Comparison of ENCODE assay signal across 7 mouse cellular contexts in genomic region chr16:95811092-95811491, GRCm38 (mm10).
DNase-seq lines count a peak whose midpoint lies in the region; ATAC-seq and TF ChIP-seq lines count a peak whose summit lies in the region.

No protein-coding gene starts in this region.

- no peaks in the 10 kb centered on the region for H3K4me1 ChIP-seq in midbrain, embryonic 14.5 days (ENCODE audit: control insufficient read depth, insufficient read depth, low read length)
- H3K4me1 ChIP-seq in midbrain, embryonic 11.5 days (ENCODE audit: control insufficient read depth, insufficient read depth, low read length), result no peaks in the 10 kb centered on the region
- peaks cover 4% of the 10 kb centered on the region; the same call in 1 of the 2 replicates for H3K4me1 ChIP-seq in heart, postnatal 0 days (ENCODE audit: control insufficient read depth, insufficient read depth)
- H3K4me1 ChIP-seq in lung, postnatal 0 days (ENCODE audit: insufficient read depth, low read depth, low read length), result no peaks in the 10 kb centered on the region

- TF ChIP-seq EP300 in heart, postnatal 0 days (IDR thresholded peaks at IDR 0.05; ENCODE audit: low read depth), result no peak
- TF ChIP-seq EP300 in lung, postnatal 0 days (IDR thresholded peaks at IDR 0.05), result no peak

- H3K9me3 ChIP-seq in midbrain, embryonic 14.5 days (ENCODE audit: control insufficient read depth, low read length), result no peaks in the 10 kb centered on the region
- H3K9me3 ChIP-seq in midbrain, embryonic 11.5 days (ENCODE audit: control insufficient read depth, low read length), result no peaks in the 10 kb centered on the region
- no peaks in the 10 kb centered on the region for H3K9me3 ChIP-seq in heart, postnatal 0 days (replicated peaks; ENCODE audit: control insufficient read depth, low read length)
- no peaks in the 10 kb centered on the region for H3K9me3 ChIP-seq in lung, postnatal 0 days (ENCODE audit: low read length)

- no peak overlapping the region for H3K27ac ChIP-seq in midbrain, embryonic 14.5 days (replicated peaks; ENCODE audit: low read depth, low read length)
- H3K27ac ChIP-seq in midbrain, embryonic 11.5 days (ENCODE audit: low read depth, low read length), result no peak overlapping the region
- H3K27ac ChIP-seq in heart, postnatal 0 days (ENCODE audit: low read depth), result peak overlapping the region; percentile 39; the same call in 1 of the 2 replicates
- H3K27ac ChIP-seq in lung, postnatal 0 days (ENCODE audit: low read length), result no peak overlapping the region

- peak; percentile 32 for DNase-seq in midbrain, embryonic 14.5 days
- DNase-seq in midbrain, embryonic 11.5 days (ENCODE audit: low spot score, missing footprints), result no peak
- no peak for DNase-seq in heart, postnatal 0 days (ENCODE audit: low spot score)
- peak; percentile 45 for DNase-seq in lung, postnatal 0 days (ENCODE audit: low spot score)
- peak; percentile 73 for DNase-seq in thymus, postnatal 4 days
- DNase-seq in spleen, postnatal 4 days (ENCODE audit: low spot score in 2 of 2), result no peak
- no peak for DNase-seq in cerebellum, adult 9-11 months

- no peak overlapping the region for H3K4me3 ChIP-seq in midbrain, embryonic 14.5 days (replicated peaks; ENCODE audit: low read depth, low read length)
- H3K4me3 ChIP-seq in midbrain, embryonic 11.5 days (ENCODE audit: low read depth, low read length), result no peak overlapping the region
- H3K4me3 ChIP-seq in heart, postnatal 0 days (ENCODE audit: low read depth, low read length), result no peak overlapping the region
- no peak overlapping the region for H3K4me3 ChIP-seq in lung, postnatal 0 days (ENCODE audit: low read depth, low read length)

- no peak overlapping the region for H3K4me2 ChIP-seq in midbrain, embryonic 14.5 days (ENCODE audit: low read length)
- no peak overlapping the region for H3K4me2 ChIP-seq in midbrain, embryonic 11.5 days
- no peak overlapping the region for H3K4me2 ChIP-seq in heart, postnatal 0 days (ENCODE audit: low read depth, low read length)
- H3K4me2 ChIP-seq in lung, postnatal 0 days (replicated peaks; ENCODE audit: low read depth, low read length), result no peak overlapping the region

- no peaks in the 10 kb centered on the region for H3K27me3 ChIP-seq in midbrain, embryonic 14.5 days (ENCODE audit: control insufficient read depth, insufficient read depth, low read length)
- H3K27me3 ChIP-seq in midbrain, embryonic 11.5 days (ENCODE audit: control insufficient read depth, insufficient read depth, low read length), result no peaks in the 10 kb centered on the region
- no peaks in the 10 kb centered on the region for H3K27me3 ChIP-seq in heart, postnatal 0 days (ENCODE audit: control insufficient read depth, insufficient read depth, low read length)
- no peaks in the 10 kb centered on the region for H3K27me3 ChIP-seq in lung, postnatal 0 days (replicated peaks; ENCODE audit: insufficient read depth, low read length)

- no peak for ATAC-seq in midbrain, embryonic 14.5 days (ENCODE audit: low FRiP score, low TSS enrichment)
- ATAC-seq in midbrain, embryonic 11.5 days (ENCODE audit: low FRiP score), result no peak
- ATAC-seq in heart, postnatal 0 days (ENCODE audit: insufficient read depth, low read depth), result peak; percentile 27; the same call in 1 of the 2 replicates
- peak; percentile 39 for ATAC-seq in lung, postnatal 0 days

- no peaks in the 10 kb centered on the region for H3K36me3 ChIP-seq in midbrain, embryonic 14.5 days (ENCODE audit: control insufficient read depth, insufficient read depth, low read length)
- no peaks in the 10 kb centered on the region for H3K36me3 ChIP-seq in midbrain, embryonic 11.5 days (ENCODE audit: control insufficient read depth, insufficient read depth, low read length)
- H3K36me3 ChIP-seq in heart, postnatal 0 days (replicated peaks; ENCODE audit: control insufficient read depth, insufficient read depth, low read length), result no peaks in the 10 kb centered on the region
- H3K36me3 ChIP-seq in lung, postnatal 0 days (ENCODE audit: insufficient read depth, low read length), result no peaks in the 10 kb centered on the region

- TF ChIP-seq CTCF in heart, postnatal 0 days (IDR thresholded peaks at IDR 0.05; ENCODE audit: low read depth), result no peak
- TF ChIP-seq CTCF in lung, postnatal 0 days (IDR thresholded peaks at IDR 0.05), result no peak

- no peak overlapping the region for H3K9ac ChIP-seq in midbrain, embryonic 14.5 days (replicated peaks; ENCODE audit: low read length)
- H3K9ac ChIP-seq in midbrain, embryonic 11.5 days (ENCODE audit: low read length), result no peak overlapping the region
- no peak overlapping the region for H3K9ac ChIP-seq in heart, postnatal 0 days (replicated peaks; ENCODE audit: low read depth, low read length)
- H3K9ac ChIP-seq in lung, postnatal 0 days (replicated peaks; ENCODE audit: low read depth), result no peak overlapping the region

- WGBS in midbrain, embryonic 14.5 days, result 74% methylated on average over 6 of the region's 6 CpGs
- 80% methylated on average over 6 of the region's 6 CpGs for WGBS in midbrain, embryonic 11.5 days
- WGBS in heart, postnatal 0 days, result 38% methylated on average over 6 of the region's 6 CpGs
- 51% methylated on average over 6 of the region's 6 CpGs for WGBS in lung, postnatal 0 days

Comparison
In these comparisons a context has a peak if more than half of its experiments do, and no peak if none do; other contexts are left out.
1. DNase-seq: peak in midbrain, embryonic 14.5 days (single experiment), lung, postnatal 0 days (single experiment) and thymus, postnatal 4 days (single experiment); none in midbrain, embryonic 11.5 days (single experiment), heart, postnatal 0 days (single experiment), spleen, postnatal 4 days (0 of 2) and cerebellum, adult 9-11 months (single experiment).
2. ATAC-seq: peak in heart, postnatal 0 days (single experiment) and lung, postnatal 0 days (single experiment); none in midbrain, embryonic 14.5 days (single experiment) and midbrain, embryonic 11.5 days (single experiment).